Mouse (Mus musculus) lung, postnatal 14 days (tissue): Measurements from ENCODE around the gene Tent5b.

Experiments
- DNase-seq: peaks from one replicate; pipeline ENCODE4 v3.0.0; 2021

The Tent5b gene

DNA sequence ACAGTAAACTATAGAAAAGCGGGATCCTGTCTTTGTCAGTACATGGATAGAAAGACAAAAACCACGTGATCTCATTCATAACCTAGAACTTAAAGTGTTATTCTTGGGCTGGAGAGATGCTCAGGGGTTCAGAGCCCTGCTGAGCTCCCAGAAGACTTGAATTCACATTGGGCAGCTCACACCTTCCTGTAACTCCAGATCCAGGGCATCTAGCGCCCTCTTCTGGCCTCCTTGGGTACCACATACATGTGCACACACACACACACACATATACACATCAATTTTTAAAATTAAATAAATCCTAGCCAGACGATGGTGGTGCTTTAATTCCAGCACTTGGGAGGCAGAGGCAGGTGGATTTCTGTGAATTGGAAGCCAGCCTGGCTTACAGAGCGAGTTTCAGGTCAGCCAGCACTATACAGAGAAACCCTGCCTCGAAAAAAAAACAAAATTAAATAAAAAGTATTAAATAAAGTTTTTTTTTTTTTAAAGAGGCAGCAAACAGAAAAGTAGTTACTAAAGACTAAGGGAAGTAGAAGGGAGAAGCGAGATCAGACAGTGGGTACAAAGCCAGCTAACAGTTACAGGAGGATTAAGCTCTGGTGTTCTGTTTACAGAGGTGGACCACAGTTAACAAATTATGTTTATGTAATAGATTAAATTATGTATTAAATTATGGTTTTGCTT lies 8.7 kb upstream of the Tent5b start:
- no peak for DNase-seq

DNA sequence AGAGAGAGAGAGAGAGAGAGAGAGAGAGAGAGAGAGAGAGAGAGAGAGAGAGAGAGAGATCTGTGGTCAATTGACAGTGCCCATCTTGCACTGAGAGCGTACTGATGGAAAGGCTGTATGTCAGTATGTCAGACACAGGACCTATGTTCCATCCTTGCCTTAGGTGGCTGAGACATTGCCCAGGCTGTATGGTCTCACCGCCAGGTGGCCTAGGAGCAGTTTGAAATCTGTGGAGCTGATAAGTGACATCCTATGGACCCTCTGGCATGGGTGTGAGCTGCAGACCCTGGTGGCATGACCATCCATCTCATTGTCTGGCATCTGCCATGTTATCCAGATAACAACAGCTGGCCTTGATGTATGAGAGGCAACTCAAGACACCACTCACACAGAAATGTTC lies 6.1 kb upstream of the Tent5b start:
- DNase-seq = no peak

DNA sequence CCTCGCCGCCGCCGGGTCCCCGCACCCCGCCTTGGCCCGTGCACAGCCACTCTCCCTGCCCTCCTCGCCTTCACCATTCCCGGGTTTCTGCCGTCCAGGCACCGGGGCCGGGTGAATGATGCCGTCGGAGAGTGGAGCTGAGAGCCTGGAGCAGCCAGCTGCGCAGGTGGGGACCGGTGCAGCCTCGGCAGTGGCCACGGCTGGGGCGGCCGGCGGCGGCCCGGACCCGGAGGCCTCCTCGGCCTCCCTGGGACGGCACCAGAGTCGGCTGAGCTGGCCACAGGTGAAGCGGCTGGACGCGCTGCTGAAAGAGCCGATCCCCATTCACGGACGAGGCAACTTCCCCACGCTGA lies 229 bp downstream of the Tent5b start:
- DNase-seq = no peak

DNA sequence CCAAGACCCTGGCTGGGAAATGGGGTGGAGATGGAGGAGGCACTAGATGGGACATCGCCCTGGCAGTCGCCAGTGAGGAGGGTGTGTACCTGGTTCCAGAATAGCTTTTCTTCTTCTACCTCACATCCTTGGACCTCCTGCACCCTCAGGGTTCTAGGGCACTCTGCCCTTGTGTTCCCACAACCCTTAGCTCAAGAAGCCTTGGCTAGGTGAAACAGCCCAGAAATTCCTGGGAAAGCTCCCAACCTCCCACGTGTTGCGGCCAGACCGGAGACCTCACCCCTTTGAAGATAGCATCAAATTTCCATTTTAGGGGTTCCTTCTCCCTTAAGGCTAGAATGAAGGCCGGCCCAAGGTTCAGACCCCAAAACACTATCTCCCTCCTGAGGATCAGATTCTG lies 822 bp downstream of the Tent5b start:
- DNase-seq = no peak

DNA sequence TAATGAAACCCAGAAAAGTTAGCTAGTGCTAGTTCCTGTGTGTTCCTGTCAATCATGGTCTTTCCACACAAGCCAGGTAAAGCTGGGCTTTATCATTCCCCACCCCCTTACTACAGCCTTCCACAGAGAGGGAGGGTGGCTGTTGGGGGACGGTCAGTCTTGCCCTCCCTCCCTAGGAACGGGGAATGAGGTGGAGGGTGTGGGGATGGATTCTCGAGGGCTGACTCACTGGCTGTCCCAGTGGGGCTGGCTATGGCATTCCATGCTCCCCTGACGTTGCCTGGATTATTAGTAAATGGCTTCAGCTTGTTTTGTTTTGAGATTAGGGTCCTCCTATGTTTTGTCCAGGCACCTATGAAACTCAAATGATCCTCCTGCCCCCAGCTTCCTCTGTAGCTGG lies 1.6 kb downstream of the Tent5b start:
- no peak for DNase-seq

DNA sequence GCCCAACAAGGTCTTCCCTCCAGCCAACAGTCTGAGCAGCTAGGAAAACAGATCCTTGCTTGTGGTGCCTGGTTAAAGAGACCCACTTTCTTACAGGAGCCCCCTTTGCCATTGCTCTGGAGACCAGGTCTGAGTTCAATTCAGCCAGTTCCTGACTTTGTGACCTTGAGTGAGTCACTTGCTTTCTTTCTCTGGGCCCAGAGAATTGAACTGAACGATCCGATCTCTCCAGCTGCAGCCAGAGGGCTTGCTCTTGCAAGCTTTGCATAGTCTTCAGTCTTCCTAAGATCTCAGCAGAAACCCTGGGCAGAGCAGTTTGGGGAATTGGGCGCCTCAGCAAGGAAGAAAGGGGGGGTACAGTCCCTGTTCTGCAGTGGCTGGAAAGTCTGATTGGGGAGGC lies 2.5 kb downstream of the Tent5b start:
- DNase-seq = no peak

DNA sequence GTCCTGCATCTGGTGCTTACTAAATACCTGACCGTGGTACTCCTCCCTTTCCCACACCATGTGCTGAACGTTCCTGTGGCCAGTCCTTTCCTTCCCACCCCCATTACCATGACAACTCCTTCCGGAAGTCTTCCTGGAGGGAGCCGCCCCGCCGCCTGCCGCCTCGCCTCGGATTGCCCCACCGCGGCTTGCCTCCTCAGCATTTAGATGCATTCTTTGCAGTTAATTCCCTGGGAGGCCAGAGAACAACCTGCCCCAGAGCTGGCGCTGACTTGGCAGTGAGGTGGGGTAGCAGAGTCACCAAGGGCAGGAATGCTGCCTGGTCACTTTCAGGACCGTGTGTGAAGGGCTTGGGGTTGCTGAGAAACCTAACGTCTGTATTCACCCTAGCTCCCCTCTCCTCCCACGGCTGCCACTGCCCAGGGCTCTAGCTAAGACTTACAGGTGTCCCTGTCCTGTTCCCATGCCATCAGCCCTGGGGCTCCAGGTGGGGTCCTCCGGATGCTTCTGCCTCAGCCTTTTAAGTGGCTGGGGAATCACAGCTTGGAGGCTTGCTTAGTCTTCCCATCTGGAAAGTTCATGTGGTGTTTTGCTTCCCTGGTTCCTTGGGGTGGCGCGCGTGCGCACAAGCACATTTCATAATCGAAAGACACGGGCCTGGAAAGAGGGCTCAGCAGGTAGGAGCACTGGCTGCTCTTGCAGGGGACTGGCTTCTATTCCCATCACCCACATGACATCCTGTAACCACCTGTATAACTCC lies 4.5 kb downstream of the Tent5b start:
- DNase-seq = peak; percentile 63

DNA sequence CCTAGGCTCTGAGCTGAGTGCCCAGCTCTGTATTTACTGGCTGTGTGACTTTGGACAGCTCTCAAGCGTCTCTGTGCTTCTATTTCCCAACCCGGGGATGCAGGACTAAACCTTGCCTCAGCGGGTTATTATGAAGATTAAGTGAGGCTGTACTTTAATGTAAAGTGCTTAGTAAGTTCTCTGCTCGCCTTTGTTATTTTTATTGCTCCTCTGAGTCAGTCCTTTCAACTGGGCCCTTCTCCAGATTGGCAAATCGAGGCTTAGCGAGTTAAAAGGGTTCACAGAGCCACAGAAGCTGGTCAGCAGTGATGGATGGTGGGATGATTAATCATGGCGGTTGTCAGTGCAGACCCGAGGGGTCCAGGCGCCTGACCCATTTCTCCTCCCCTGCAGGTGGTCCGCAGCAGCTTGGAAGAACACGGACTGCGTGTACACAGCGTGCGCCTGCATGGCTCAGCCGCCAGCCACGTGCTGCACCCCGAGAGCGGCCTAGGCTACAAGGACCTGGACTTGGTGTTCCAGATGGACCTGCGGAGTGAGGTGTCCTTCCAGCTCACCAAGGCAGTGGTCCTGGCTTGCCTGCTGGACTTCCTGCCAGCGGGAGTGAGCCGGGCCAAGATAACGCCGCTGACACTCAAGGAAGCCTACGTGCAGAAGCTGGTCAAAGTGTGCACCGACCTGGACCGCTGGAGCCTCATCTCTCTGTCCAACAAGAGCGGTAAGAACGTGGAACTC lies 5.9 kb downstream of the Tent5b start:
- DNase-seq = no peak

DNA sequence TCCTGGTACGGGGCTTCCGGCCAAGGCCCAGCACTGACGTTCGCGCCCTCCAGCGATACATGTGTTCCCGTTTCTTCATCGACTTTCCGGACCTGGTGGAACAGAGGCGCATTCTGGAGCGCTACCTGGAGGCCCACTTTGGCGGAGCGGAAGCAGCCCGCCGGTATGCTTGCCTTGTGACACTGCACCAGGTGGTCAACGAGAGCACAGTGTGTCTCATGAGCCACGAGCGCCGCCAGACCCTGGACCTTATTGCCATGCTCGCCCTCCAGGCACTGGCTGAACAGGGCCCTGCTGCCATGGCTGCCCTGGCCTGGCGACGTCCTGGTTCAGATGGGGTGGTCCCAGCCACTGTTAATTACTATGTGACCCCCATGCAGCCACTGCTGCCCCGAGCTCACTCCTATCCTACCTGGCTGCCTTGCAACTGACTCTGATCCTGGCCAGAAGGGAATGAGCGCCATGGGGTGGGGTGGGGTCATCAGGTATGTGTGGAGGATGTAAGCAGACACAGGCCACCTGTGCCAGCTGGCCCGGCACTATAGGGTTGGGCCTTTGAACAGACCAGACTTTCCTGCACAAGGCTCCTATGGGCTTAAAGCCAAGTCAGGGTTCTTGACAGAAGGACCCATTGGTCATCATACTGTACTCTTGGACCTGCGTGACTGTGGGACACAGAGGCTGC lies 6.9 kb downstream of the Tent5b start:
- DNase-seq = no peak

DNA sequence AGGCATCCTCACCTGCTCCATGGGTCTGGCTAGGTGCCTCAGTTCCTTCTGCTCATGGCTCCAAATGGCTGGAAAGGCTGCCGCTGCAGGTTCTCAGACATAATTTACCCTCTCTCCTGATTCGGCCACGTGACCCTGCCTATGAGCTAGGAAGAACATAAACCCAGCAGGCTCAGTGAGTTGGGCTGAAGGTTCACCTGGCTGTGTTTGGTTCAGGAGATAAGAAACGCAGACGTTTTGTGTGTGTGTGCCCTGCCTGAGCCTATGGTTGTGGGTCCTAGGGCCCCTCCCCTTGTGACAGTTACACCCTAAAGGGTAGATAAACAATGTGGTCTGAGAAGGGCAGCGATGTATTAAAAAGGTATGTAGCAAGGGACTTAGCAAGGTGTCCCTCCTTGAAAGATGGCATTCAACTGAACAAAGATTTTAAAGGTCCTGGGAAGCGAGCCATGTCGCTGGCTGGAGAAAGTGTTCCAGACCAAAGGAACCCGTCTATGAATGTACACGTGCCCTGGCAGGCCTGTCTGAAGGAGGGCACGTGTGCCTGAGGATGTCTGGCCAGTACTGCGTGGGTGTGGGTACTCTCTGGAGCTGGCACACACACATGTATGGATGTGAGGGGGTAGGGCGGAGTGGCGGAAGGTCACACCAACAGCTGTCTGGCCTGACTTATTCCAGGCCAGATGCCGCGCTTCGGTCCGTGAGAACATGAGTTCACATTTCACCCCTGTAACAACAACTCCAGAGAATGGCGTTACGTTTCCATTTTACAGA lies 8.9 kb downstream of the Tent5b start:
- no peak for DNase-seq

DNA sequence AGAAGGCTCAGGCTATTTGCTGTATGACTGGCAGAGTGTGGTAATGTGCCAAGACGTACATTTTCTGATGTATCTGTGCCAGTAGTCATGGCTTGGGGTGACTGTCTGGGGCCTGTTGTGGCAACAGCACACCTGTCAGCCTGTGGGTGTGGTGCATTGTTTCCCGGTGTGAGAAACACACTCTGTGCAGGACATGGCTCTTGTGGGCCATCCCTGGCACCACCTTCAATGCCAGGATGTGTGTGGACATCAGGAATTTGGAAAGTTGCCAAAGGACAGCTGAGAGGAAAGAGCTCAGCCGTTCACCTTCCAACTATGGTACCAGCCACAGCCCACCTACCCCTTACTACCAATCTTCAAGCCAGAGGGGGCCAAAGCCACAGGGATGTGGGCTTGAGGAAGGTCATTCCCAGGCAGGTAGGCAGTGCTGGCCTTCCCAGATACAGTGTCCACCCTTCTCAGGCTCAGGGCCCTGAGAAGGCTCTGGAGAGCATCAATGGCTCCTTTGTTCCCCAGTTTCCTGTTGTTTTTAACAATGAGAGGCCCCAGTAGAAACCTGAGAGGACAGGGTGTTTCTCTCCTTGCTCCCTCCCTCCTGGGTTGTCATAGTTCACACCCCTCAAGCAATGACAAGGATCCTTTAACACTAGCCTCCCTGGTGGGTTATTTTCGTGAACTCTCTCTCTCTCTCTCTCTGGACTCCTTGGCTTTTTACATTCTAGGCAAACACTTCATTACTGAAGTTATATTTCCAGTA lies 9.7 kb downstream of the Tent5b start:
- no peak for DNase-seq

DNA sequence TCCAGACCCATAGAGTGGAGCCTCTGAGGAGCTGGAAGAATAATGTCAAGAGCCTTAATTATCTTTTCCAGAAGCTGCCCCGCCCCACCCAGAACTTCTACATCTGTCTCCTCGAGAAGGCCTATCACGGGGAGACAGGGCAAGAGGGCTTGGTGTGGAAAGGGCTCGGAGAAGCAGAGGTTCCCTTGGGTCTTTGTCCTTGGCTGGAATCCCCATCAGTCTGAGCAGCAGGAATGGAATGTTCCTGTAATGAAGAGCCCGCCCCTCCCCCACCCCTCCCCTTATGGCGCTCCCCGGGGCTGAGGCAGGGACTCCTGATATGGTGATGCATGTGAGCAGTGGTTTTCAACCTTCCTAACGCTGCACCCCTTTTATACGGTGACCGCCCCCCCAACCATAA lies 11.9 kb downstream of the Tent5b start:
- no peak for DNase-seq

DNA sequence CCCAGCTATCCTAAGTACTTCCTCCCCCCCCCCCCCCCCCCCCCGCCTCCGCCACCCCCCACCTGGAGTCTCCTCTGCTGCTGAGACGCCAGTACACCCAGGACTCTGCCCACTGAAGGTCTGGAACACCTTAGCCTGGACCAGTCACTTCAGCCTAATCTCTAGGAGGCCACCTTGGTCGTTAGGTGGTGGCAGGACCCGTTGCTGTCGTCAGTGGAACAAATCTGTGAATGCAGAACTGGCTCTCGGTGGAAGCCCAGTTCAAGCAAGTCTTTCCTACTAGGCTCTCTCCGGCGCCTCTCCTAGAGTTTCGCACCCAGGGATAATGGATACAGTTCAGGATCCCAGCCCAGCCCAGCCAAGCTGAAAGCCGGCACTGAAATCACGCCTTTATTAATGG lies 14.0 kb downstream of the Tent5b start:
- no peak for DNase-seq

DNA sequence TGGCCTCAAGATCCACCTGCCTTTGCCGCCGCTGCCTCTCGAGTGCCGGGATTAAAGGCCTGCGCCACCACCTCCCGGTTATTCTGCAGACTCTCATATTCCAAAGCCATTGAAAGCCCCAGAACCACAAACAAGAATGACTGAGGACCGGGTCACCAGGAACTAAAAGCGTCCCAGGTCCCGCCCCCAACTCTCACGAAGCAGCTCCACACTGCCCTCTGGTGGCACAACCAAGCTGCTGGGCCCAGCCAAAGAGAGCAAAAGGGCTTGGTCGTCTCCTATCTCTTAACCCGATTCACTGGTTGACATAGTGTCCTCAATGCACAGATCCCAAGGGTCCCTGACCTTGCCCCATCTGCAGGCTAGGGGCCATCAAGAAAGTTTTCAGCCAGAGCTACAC lies 14.5 kb downstream of the Tent5b start:
- DNase-seq = peak; percentile 96

DNA sequence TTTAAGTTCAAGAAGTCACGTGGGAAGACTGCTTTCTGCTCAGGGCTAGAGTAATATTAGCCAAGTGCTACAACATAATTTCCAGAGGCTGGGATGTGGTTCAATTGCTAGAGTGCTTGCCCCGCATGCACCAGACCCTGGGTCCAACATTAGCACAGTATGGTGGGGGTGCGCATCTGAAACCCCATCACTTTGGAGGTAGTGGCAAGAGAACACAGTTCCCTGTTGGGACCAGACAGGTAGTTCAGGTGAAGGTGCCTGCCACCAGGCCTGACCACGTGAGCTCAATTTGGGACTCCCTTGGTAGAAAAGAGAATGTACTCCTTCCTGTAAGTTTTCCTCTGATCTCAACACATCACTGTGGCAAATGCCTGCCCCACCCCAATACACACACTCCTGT lies 14.9 kb downstream of the Tent5b start:
- no peak for DNase-seq

DNA sequence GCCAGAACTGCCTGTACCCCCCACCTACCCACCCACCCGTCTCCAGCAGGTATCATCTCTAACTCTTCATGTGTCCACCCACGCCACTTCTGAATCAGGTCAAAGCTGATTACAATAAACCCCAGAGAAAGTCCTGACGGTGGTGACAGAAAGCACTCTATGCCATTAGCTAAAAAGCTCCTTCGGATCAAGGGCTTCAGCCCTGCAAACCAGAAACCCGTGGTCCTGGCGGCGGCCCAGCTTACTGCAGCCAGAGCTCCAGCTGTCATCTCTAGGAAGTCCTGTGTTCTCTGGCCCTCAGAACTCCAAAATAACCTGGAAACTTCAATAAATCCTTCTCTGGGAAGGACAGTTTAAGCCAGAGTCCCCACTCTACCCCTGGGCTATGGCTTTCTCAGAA lies 15.8 kb downstream of the Tent5b start:
- peak; percentile 28 for DNase-seq

DNA sequence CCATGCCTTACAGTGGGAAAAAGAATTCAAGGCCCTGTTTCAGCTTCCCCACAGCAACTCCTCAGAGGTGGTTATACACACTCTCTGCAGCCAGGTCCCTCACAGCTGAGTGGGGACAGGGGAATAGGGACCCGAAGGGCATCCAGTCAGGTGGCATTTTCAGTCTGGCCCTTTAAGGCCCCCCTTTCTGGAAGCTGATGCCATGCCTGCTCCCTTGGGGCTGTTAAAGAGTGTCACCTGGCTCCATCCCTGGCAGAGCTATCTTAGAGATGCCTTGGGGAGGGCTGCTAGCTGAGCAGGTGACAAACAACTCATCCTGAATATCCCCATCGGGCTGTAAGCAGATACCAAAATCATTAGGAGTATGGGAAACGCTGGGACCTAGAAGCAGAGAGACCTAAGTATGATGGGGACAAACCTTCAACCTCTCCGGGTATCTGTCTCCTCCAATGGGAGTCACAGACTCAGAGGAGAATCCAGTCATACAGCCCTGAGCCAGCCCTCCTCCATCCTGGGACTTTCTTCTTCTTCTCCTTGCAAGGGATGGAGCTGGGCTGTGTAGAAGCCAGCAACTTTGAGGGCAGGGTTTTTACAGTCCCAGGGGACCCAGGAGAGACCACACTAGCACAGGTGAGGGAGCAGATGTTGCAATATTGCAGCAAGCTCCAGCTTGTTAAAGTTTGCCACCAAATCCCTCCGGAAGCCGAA lies 17.0 kb downstream of the Tent5b start:
- no peak for DNase-seq

DNA sequence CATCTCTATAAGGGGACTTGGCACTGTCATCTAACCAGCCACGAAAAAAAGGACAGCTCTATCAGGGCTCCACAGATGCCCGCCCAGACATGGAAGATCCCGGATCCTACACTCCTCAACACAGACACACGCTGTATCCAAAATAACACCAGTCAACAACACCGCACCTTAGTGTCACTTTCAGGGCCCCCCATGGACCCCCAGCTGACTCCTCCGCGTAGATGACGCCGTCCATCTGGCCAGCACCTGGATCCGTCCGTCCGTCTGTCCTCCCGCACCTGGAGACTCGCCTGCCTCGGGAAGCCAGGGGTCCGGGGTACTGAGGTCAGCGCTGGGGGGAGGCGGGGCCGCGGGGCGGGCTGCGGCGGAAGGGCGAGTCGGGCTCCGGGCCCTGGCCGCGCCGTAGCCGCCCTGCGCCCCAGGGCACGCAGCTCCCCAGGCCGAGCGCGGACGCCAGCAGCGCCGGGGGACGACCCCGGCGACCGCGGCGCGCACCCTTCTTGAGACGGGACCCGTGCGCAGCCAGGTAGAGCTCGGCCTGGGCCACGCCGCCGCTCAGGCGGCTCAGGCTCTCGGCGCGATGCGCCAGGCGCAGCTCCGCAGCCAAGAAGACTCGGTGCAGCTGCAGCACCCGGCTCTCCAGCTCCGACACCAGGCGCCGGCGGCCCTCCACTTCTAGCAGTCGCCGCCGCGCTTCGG lies 17.7 kb downstream of the Tent5b start:
- DNase-seq = no peak

DNA sequence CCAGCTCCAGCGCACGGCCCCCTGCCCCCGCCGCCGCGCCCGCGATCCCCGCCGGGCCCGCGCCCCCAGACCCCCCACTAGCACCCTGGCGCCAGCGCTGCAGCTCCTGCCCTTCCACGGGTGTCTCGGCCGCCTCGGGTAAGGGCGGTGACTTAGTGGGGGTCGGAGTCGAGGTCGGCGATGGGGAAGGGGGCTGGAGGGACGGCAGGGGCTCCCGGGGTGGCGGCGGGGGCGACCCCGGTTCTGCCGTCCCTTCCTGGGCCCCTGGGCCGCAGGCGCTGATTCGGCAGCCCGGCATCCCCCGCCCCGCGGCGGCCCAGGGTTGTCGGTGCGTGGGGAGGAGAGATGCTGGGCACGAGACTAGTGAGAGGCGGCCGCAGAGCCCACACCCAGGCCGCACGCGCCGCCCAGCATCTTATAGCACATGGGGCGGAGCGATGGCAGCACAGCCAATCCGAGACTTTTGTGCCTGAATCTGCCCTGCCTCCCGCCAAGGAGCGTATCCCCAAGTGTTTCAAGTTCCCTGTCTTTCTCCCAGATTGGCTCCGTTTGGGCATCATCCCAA lies 18.3 kb downstream of the Tent5b start, which contains the start of gene Trnp1:
Trnp1 (minus strand) TSS at position 391 of the 565 bp plus-strand sequence.
- peak; percentile 60 for DNase-seq

DNA sequence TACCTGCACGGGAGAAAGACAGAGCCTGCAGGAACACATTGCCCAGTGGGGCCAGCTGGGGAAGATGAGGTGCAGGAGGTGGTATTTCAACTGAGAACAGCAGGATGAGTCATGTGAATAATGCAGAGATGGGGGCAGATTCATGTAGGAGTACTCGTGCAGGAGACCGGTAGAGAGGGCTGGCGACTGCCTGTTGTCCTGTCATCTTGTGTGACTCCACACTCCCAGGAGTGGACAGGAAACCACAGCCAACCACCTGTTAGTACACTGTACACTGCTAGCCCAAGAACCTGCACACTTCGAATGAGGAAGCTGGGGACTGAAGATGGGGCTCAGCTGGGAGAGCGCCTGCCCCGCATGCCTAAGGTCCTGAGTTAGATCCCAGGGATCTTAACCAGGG lies 21.6 kb downstream of the Tent5b start:
- no peak for DNase-seq
